Comparison of ENCODE assay signal across 12 mouse cellular contexts in genomic region chr7:96765321-96765960, GRCm38 (mm10).
DNase-seq lines count a peak whose midpoint lies in the region; ATAC-seq and TF ChIP-seq lines count a peak whose summit lies in the region.
"Had no signal": no experiment of that assay in that cellular context is flagged by ENCODE, and none has a peak within 500 bp of the region (broad histone marks: within the 10 kb centered on the region; RNA-seq: fewer than 3 reads in every experiment).

No protein-coding gene starts in this region.

- no peak for DNase-seq in forebrain, embryonic 11.5 days (ENCODE audit: low spot score)
- DNase-seq in kidney, adult 2 months: peak; percentile 56
- DNase-seq in kidney, postnatal 4 days: no peak
- DNase-seq in adrenal gland, postnatal 14 days: peak; percentile 60
- DNase-seq in kidney, postnatal 14 days: peak; percentile 43
- no peak for DNase-seq in natural killer cell, adult 2 months (ENCODE audit: low spot score in 2 of 2)
- DNase-seq in layer of hippocampus, adult 11-12 months (ENCODE audit: low spot score): no peak
- DNase-seq: gastrocnemius, postnatal 25 days; lung, postnatal 36 days had no signal

- no peak overlapping the region for H3K4me2 ChIP-seq in forebrain, embryonic 12.5 days
- H3K4me2 ChIP-seq in forebrain, embryonic 11.5 days (ENCODE audit: low read depth, low read length, severe bottlenecking): no peak overlapping the region
- H3K4me2 ChIP-seq: stomach, embryonic 15.5 days had no signal

- no peak for TF ChIP-seq CTCF in kidney, adult 2 months (conservative IDR thresholded peaks at IDR 0.05; ENCODE audit: insufficient read depth, insufficient read length, low read depth, low read length)

- no peaks in the 10 kb centered on the region for H3K27me3 ChIP-seq in forebrain, embryonic 12.5 days
- no peaks in the 10 kb centered on the region for H3K27me3 ChIP-seq in forebrain, embryonic 11.5 days (ENCODE audit: control insufficient read depth, insufficient read depth, low read length)
- H3K27me3 ChIP-seq in kidney, adult 2 months (replicated peaks; ENCODE audit: control insufficient read depth, insufficient read depth, low read length): no peaks in the 10 kb centered on the region
- H3K27me3 ChIP-seq: stomach, embryonic 15.5 days had no signal

- WGBS in forebrain, embryonic 12.5 days: 76% methylated on average over 15 of the region's 15 CpGs
- 87% methylated on average over 15 of the region's 15 CpGs for WGBS in forebrain, embryonic 11.5 days
- 61% methylated on average over 15 of the region's 15 CpGs for WGBS in kidney, adult 2 months

- H3K4me1 ChIP-seq in forebrain, embryonic 12.5 days: peaks cover 19% of the 10 kb centered on the region
- no peaks in the 10 kb centered on the region for H3K4me1 ChIP-seq in forebrain, embryonic 11.5 days (replicated peaks; ENCODE audit: control insufficient read depth, insufficient read depth, low read length)
- H3K4me1 ChIP-seq in kidney, adult 2 months (ENCODE audit: control insufficient read depth, insufficient read depth, low read length): no peaks in the 10 kb centered on the region
- H3K4me1 ChIP-seq: stomach, embryonic 15.5 days had no signal

- no peak for TF ChIP-seq POLR2A in kidney, adult 2 months (IDR thresholded peaks at IDR 0.05; ENCODE audit: low read depth, low read length)

- 0 out of 2 replicates have a peak overlapping the region, but pooled peaks have one; percentile 9 for H3K27ac ChIP-seq in forebrain, embryonic 12.5 days
- H3K27ac ChIP-seq in forebrain, embryonic 11.5 days (ENCODE audit: low read depth, low read length): no peak overlapping the region
- H3K27ac ChIP-seq in kidney, adult 2 months (ENCODE audit: insufficient read depth, low read depth, low read length): no peak overlapping the region
- H3K27ac ChIP-seq: stomach, embryonic 15.5 days had no signal

- H3K9me3 ChIP-seq in forebrain, embryonic 12.5 days: peaks cover 3% of the 10 kb centered on the region; the same call in 1 of the 2 replicates
- H3K9me3 ChIP-seq in forebrain, embryonic 11.5 days (ENCODE audit: control insufficient read depth, low read length): no peaks in the 10 kb centered on the region; the same call in 1 of the 2 replicates
- H3K9me3 ChIP-seq: stomach, embryonic 15.5 days had no signal

- no peak overlapping the region for H3K9ac ChIP-seq in forebrain, embryonic 12.5 days
- H3K9ac ChIP-seq in forebrain, embryonic 11.5 days (ENCODE audit: low read length): no peak overlapping the region
- H3K9ac ChIP-seq: stomach, embryonic 15.5 days had no signal

- no peak for ATAC-seq in forebrain, embryonic 12.5 days (ENCODE audit: low FRiP score)
- ATAC-seq in forebrain, embryonic 11.5 days (replicated peaks; ENCODE audit: low FRiP score): no peak
- ATAC-seq: intestine, embryonic 16.5 days had no signal

- H3K36me3 ChIP-seq in forebrain, embryonic 12.5 days (replicated peaks): peaks cover 11% of the 10 kb centered on the region
- no peaks in the 10 kb centered on the region for H3K36me3 ChIP-seq in forebrain, embryonic 11.5 days (ENCODE audit: control insufficient read depth, insufficient read depth, low read length)
- no peaks in the 10 kb centered on the region for H3K36me3 ChIP-seq in kidney, adult 2 months (ENCODE audit: control insufficient read depth, insufficient read depth, low read length)
- H3K36me3 ChIP-seq: stomach, embryonic 15.5 days had no signal

- H3K4me3 ChIP-seq in forebrain, embryonic 12.5 days (replicated peaks): no peak overlapping the region
- H3K4me3 ChIP-seq in forebrain, embryonic 11.5 days (ENCODE audit: low read depth, low read length): no peak overlapping the region
- H3K4me3 ChIP-seq in kidney, adult 2 months (ENCODE audit: insufficient read depth, low read depth, low read length): no peak overlapping the region
- H3K4me3 ChIP-seq: stomach, embryonic 15.5 days had no signal

Comparison
In these comparisons a context has a peak if more than half of its experiments do, and no peak if none do; other contexts are left out.
1. DNase-seq: peak in kidney, adult 2 months (single experiment), adrenal gland, postnatal 14 days (single experiment) and kidney, postnatal 14 days (single experiment); none in forebrain, embryonic 11.5 days (single experiment), kidney, postnatal 4 days (0 of 2), natural killer cell, adult 2 months (0 of 2) and layer of hippocampus, adult 11-12 months (single experiment).